Mouse (Mus musculus): Measurements from ENCODE around the gene Gnai2. TPM values are rescaled to one million over a fixed set of nuclear protein-coding genes. Genes with fewer than 3 reads are reported as not detected.

Gene Gnai2
- polyA plus RNA-seq, 1 experiment: 366 TPM

- TF ChIP-seq CTCF (conservative IDR thresholded peaks at IDR 0.05; ENCODE audit: insufficient read depth, insufficient read length, low read depth, low read length) (no peak), POLR2A (IDR thresholded peaks at IDR 0.05; ENCODE audit: low read depth, low read length) (no peak)
- no peaks in the 10 kb centered on the region for H3K36me3 ChIP-seq (ENCODE audit: control insufficient read depth, insufficient read depth, low read length)
- no peaks in the 10 kb centered on the region for H3K27me3 ChIP-seq (replicated peaks; ENCODE audit: control insufficient read depth, insufficient read depth, low read length)
- no peak overlapping the region for H3K27ac ChIP-seq (ENCODE audit: insufficient read depth, low read depth, low read length)
- WGBS: 2% methylated on average over 24 of the region's 24 CpGs
- H3K4me3 ChIP-seq (ENCODE audit: insufficient read depth, low read depth, low read length): peak overlapping the region; percentile 38
- peaks cover 8% of the 10 kb centered on the region; the same call in 1 of the 2 replicates for H3K4me1 ChIP-seq (ENCODE audit: control insufficient read depth, insufficient read depth, low read length)
- peak; percentile 62 for DNase-seq
Measured at GRCm38 (mm10) chr9:107667219-107667618, 32.1 kb upstream of the Gnai2 start.

GRCm38 (mm10) chr9:107666751-107667205 is 31.6 kb upstream of the Gnai2 start:
- TF ChIP-seq CTCF (conservative IDR thresholded peaks at IDR 0.05; ENCODE audit: insufficient read depth, insufficient read length, low read depth, low read length): no peak
- no peak for TF ChIP-seq POLR2A (IDR thresholded peaks at IDR 0.05; ENCODE audit: low read depth, low read length)
- Histone ChIP-seq H3K27ac (ENCODE audit: insufficient read depth, low read depth, low read length) (no peak overlapping the region), H3K4me3 (ENCODE audit: insufficient read depth, low read depth, low read length) (peak overlapping the region; percentile 38), H3K27me3 (replicated peaks; ENCODE audit: control insufficient read depth, insufficient read depth, low read length) (no peaks in the 10 kb centered on the region), H3K36me3 (ENCODE audit: control insufficient read depth, insufficient read depth, low read length) (no peaks in the 10 kb centered on the region), H3K4me1 (ENCODE audit: control insufficient read depth, insufficient read depth, low read length) (peaks cover 8% of the 10 kb centered on the region; the same call in 1 of the 2 replicates)
- DNase-seq: no peak
- 2% methylated on average over 30 of the region's 30 CpGs for WGBS

GRCm38 (mm10) chr9:107665308-107665707 is 30.1 kb upstream of the Gnai2 start:
- H3K27ac ChIP-seq (ENCODE audit: insufficient read depth, low read depth, low read length): no peak overlapping the region
- no peak overlapping the region for H3K4me3 ChIP-seq (ENCODE audit: insufficient read depth, low read depth, low read length)
- no peaks in the 10 kb centered on the region for H3K27me3 ChIP-seq (replicated peaks; ENCODE audit: control insufficient read depth, insufficient read depth, low read length)
- no peak for TF ChIP-seq POLR2A (IDR thresholded peaks at IDR 0.05; ENCODE audit: low read depth, low read length)
- no peak for TF ChIP-seq CTCF (conservative IDR thresholded peaks at IDR 0.05; ENCODE audit: insufficient read depth, insufficient read length, low read depth, low read length)
- WGBS: 84% methylated on average over 7 of the region's 7 CpGs
- H3K4me1 ChIP-seq (ENCODE audit: control insufficient read depth, insufficient read depth, low read length): peaks cover 8% of the 10 kb centered on the region; the same call in 1 of the 2 replicates
- no peaks in the 10 kb centered on the region for H3K36me3 ChIP-seq (ENCODE audit: control insufficient read depth, insufficient read depth, low read length)
- no peak for DNase-seq

GRCm38 (mm10) chr9:107663525-107663924 is 28.4 kb upstream of the Gnai2 start:
- no peak for DNase-seq
- WGBS: 72% methylated on average over 9 of the region's 9 CpGs
- H3K27ac ChIP-seq (ENCODE audit: insufficient read depth, low read depth, low read length): no peak overlapping the region
- TF ChIP-seq CTCF (conservative IDR thresholded peaks at IDR 0.05; ENCODE audit: insufficient read depth, insufficient read length, low read depth, low read length) (no peak), POLR2A (IDR thresholded peaks at IDR 0.05; ENCODE audit: low read depth, low read length) (no peak)
- H3K27me3 ChIP-seq (replicated peaks; ENCODE audit: control insufficient read depth, insufficient read depth, low read length): no peaks in the 10 kb centered on the region
- H3K4me1 ChIP-seq (ENCODE audit: control insufficient read depth, insufficient read depth, low read length): 0 out of 2 replicates have a peak, but pooled peaks cover 3% of the 10 kb centered on the region
- H3K36me3 ChIP-seq (ENCODE audit: control insufficient read depth, insufficient read depth, low read length): no peaks in the 10 kb centered on the region
- no peak overlapping the region for H3K4me3 ChIP-seq (ENCODE audit: insufficient read depth, low read depth, low read length)

- no peak for DNase-seq
- WGBS: 90% methylated on average over 8 of the region's 8 CpGs
- no peak overlapping the region for H3K4me3 ChIP-seq (ENCODE audit: insufficient read depth, low read depth, low read length)
- no peaks in the 10 kb centered on the region for H3K27me3 ChIP-seq (replicated peaks; ENCODE audit: control insufficient read depth, insufficient read depth, low read length)
- H3K4me1 ChIP-seq (ENCODE audit: control insufficient read depth, insufficient read depth, low read length): 0 out of 2 replicates have a peak, but pooled peaks cover under 1% of the 10 kb centered on the region
- H3K36me3 ChIP-seq (ENCODE audit: control insufficient read depth, insufficient read depth, low read length): no peaks in the 10 kb centered on the region
- no peak for TF ChIP-seq CTCF (conservative IDR thresholded peaks at IDR 0.05; ENCODE audit: insufficient read depth, insufficient read length, low read depth, low read length)
- no peak for TF ChIP-seq POLR2A (IDR thresholded peaks at IDR 0.05; ENCODE audit: low read depth, low read length)
- H3K27ac ChIP-seq (ENCODE audit: insufficient read depth, low read depth, low read length): no peak overlapping the region
Measured at GRCm38 (mm10) chr9:107662342-107662741, 27.2 kb upstream of the Gnai2 start.

- Histone ChIP-seq H3K36me3 (ENCODE audit: control insufficient read depth, insufficient read depth, low read length) (no peaks in the 10 kb centered on the region), H3K4me3 (ENCODE audit: insufficient read depth, low read depth, low read length) (no peak overlapping the region), H3K4me1 (ENCODE audit: control insufficient read depth, insufficient read depth, low read length) (no peaks in the 10 kb centered on the region), H3K27ac (ENCODE audit: insufficient read depth, low read depth, low read length) (no peak overlapping the region), H3K27me3 (replicated peaks; ENCODE audit: control insufficient read depth, insufficient read depth, low read length) (no peaks in the 10 kb centered on the region)
- TF ChIP-seq CTCF (conservative IDR thresholded peaks at IDR 0.05; ENCODE audit: insufficient read depth, insufficient read length, low read depth, low read length): no peak
- no peak for TF ChIP-seq POLR2A (IDR thresholded peaks at IDR 0.05; ENCODE audit: low read depth, low read length)
- WGBS: 53% methylated on average over 3 of the region's 3 CpGs
- no peak for DNase-seq
Measured at GRCm38 (mm10) chr9:107660777-107661176, 25.6 kb upstream of the Gnai2 start.

GRCm38 (mm10) chr9:107659961-107660360 is 24.8 kb upstream of the Gnai2 start:
- H3K27me3 ChIP-seq (replicated peaks; ENCODE audit: control insufficient read depth, insufficient read depth, low read length): no peaks in the 10 kb centered on the region
- H3K36me3 ChIP-seq (ENCODE audit: control insufficient read depth, insufficient read depth, low read length): no peaks in the 10 kb centered on the region
- H3K4me3 ChIP-seq (ENCODE audit: insufficient read depth, low read depth, low read length): no peak overlapping the region
- 99% methylated on average over 3 of the region's 3 CpGs for WGBS
- no peak for DNase-seq
- H3K27ac ChIP-seq (ENCODE audit: insufficient read depth, low read depth, low read length): no peak overlapping the region
- no peak for TF ChIP-seq CTCF (conservative IDR thresholded peaks at IDR 0.05; ENCODE audit: insufficient read depth, insufficient read length, low read depth, low read length)
- no peak for TF ChIP-seq POLR2A (IDR thresholded peaks at IDR 0.05; ENCODE audit: low read depth, low read length)
- H3K4me1 ChIP-seq (ENCODE audit: control insufficient read depth, insufficient read depth, low read length): no peaks in the 10 kb centered on the region
